Mouse (Mus musculus) bone marrow macrophage, adult 2 months (primary cell): ENCODE measurements around the gene Npm3.

Source experiments
- CTCF ChIP-seq: IDR thresholded peaks from 2 replicates; pipeline ENCODE4 v1.5.1; 2012; ENCODE audit warnings: low read depth, mild to moderate bottlenecking, low read length, moderate library complexity
- POLR2A ChIP-seq: IDR thresholded peaks from 2 replicates; pipeline ENCODE4 v1.6.1; 2012; ENCODE audit warnings: mild to moderate bottlenecking, low read depth, low read length, borderline replicate concordance

DNA sequence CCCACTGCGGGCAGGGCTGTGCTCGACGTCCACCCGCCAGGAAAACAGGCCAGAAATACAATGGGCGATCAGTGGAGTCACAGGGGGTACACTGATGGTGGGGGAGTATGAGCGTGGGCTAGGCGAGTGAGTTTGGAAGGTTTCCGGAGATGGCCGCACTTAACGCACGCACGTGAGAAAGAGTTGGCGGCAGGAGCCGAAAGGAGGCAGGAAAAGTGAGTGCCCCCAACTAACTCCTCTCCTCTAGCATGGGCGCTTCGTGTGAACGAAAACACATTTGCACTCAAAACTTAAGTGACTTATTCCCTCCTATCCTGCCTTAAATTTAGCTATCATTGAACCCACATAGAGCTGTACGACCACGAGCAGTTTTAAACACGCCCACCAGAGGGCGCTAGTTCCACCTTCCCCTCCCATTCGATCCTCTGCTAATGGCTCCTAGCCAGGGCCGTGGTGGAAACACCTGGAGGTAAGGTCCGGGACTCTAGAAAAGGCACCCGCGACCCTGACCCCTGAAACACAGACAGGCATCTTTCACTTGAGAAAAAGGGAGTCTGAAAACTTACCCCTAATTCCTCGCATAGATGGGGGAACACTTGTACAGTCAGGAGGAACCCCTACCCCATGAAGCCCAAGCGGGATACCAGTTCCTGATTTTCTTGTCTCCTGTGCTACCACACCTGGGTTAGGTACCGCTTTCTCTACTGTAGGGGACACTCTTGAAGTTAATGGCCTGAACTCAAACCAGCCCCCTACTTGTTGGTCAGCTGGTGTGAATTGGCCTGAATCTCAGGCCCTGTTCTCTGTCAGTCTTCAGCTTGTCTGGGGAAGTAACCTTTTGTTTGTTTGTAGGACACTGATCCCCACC is 3.0 kb downstream of the Npm3 start:
- TF ChIP-seq CTCF (peak; percentile 89), POLR2A (no peak)
